Mouse (Mus musculus): ENCODE data around the gene Fam49a. TPM values are rescaled to one million over a fixed set of nuclear protein-coding genes. Genes with fewer than 3 reads are reported as not detected.
"Not testable (repeated sequence)": the region's sequence is repeated elsewhere in the genome, so short reads cannot be mapped to it uniquely, and the experiment has no call there.

Gene Fam49a
- total and polyA plus RNA-seq, 3 experiments = 7.1 to 20.0 (median 19.7) TPM

DNA sequence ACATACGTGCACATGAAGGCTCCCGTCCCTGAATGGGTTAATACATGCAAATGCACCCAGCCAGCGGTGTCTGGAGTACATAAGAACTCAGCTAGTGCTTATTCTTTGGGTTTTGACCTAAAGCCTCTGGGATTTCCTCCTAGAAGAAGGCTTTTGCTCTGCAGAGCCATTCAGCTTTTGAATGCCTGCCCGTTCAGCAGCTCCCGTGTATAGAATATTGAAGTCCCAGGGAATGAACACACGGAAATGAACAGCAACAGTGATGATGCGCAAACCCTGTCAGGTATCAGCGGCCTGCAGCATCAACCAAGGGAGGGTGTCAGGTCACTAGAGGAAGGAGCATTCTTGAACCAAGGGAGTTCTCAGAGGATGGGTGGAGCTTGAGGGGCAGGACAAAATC, 52.4 kb downstream of the Fam49a start:
- DNase-seq = no peak

DNA sequence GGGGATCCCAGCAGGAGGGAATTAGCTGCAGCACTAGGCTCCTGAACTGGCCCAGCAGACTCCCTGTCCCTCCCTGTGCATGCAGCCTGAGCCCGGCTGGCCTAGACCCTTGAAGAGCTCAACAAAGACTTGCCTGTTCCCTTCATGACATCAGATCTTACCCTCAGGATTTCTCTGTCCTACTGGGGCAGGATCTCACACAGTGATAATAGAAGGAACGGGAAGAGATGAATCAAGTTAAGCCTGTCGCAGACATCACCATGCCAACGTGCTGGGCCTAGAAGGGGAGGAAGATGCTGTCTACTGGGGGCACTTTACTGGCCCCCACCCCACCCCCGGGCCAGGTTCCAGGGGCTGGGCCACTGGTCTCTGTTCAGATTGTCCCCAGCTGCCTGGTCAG, 53.1 kb downstream of the Fam49a start:
- DNase-seq = no peak

DNA sequence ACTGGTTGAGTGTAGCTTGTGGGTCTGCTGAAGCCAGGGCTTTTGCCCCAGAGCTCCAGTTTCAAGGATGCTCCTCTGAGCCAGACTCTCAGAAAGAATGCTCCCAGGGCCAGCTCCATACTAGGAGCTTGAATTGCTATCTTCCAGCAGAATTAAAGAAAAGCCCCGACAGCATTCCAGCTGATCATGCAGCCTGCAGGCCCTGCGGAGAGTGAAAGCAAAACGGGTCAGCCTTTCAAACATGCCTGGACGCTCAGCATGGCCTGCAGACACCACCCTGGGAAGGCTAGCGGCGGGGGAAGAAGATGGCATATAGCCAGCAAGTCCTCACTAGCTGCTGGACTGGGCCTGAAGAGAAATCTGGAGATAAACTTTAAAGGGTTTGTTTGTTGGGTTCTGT, 55.0 kb downstream of the Fam49a start:
- DNase-seq = peak; percentile 42

DNA sequence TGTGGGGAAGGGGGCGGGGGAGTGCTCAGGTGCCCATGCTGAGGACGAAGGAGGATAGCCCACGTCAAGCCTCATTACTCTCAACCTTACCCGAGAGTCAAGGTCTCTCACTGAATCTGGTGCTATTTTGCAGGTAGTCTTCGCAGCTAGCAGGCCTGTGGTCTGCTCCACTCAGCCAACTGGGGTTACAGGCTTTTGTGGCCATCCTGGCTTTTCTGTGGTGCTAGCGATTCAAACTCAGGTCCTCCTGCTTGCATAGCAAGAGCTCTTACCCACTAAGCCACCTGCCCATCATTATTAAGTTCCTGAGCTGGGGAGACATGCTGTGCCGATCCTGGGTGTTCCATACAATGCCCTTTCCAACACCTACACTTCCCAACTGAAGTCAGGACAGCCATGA, 55.7 kb downstream of the Fam49a start:
- no peak for DNase-seq

DNA sequence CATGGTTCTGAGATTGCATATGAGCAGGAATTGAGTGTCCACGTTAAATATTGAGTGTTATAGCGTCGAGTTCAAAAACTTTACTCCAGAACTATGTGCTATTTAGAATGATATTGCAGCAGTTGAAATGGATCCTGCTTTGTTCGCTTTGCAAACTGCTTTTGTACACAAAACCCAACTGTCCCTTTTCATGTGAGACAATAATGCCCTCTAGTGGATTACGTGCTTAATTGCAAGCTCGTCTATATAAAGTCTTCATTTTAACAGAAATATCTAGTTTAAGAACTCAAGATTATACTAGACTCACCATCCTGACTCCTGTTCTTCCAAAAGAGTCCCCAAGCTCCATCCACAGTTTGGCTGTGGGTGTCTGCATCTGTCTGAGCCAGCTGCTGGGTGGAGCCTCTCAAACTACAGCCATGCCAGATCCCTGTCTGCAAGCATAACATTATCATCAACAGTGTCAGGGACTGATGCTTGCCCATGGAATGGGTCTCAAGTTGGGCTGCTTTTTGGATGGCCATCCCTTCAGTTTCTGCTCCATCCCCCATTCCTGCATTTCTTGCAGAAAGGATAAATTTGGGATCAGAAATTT, 56.3 kb downstream of the Fam49a start:
- DNase-seq = no peak

DNA sequence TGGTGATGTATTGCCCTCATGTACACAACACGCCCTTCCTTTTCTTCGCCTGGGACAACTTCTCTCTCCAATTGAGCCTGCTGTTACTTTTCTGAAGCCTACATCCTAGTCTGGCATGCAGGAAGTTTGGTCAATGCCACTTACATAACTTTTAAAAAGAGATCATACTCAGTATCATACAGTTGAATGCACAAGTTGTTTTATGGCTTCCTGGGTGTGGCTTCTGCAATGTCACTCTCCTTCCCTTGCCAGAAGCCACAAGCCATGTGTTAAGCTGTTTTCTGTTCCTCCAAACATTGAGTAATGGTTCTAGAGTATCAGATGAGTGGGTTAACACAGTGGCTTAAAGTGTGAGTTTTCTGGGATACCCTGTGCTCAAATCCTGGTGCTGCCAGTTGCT, 58.8 kb downstream of the Fam49a start:
- no peak for DNase-seq

DNA sequence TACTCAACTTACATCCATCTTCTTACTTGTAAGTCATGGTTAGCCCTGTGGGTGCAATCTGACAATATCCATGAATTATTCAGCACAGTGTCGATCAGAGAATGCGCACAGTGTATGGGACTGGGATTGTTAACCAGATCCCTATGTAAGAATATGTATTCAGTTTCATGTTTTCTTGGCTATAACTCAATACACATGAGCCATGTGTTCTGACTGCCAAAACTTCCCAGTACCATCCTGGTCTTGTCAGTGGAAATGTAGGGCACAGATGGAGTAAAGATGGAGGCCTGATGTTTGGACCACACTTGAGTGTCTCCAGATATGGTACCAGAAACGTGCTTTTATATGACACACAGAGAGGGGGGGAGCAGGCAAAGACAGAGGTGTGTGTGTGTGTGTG, 59.2 kb downstream of the Fam49a start:
- no peak for DNase-seq

DNA sequence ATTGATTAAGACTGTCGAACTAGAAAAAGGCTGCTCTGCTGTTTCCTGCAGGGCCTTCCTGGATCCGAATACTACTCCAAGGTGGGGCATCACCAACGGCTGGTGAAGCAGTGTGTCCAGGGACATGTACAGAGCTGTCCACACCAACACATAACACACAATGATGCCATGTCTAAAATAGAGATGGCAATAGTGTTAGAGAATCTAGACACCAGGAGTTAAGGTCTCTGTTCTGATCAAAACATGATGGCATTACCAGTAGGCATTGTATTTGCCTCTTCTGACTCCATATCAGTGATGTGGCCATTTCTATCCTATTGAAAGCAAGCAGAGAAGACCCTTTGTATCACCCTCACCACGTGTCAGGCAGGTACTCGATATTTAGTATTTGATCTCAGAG, 61.1 kb downstream of the Fam49a start:
- no peak for DNase-seq

DNA sequence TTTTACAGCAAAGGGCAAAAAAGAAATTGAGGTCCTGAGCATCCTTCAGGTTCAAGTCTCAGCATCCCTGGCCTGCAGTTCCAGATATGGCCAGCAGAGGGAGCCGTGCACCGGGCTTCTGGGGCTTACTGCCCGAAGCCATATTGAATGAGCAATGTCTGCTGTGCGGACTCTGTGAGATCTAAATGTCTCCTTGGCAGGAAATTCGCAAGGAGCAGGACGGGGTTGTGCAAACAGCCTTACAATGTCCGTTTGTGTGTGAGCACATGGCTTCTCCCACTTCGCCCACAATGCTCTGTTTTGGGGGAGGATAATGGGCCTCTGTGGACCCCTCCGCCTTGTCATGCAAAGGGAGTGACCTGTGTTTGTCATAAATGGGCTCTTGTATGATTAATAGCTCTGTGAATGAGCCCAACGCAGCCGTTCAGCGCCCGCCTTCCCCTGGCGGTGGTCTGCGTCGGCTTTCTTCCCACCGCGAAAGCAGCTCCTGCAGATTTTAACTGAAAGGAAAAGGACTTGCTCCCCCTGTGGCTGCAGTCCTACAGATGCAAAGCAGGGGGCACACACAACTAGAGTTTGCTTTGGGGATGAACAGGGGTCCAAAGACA, 61.8 kb downstream of the Fam49a start:
- DNase-seq = peak; percentile 88

DNA sequence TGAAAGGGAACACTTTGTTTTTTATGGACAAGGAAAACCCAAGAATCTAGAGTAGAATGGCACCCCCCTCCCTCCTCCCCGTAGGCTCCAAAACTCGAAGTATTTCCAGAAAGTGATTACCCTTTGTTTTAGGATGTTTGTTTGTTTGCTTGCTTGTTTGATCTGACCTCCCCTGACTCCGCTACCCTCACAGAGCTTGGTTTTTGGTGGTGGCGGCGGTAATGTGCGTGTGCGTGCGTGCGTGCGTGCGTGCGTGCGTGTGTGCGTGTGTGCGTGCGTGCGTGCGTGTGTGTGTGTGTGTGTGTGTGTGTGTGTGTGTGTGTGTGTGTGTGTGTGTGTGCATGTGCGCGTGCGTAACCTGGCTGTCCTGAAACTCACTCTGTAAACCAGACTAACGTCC, 62.3 kb downstream of the Fam49a start:
- DNase-seq = not testable (repeated sequence)

DNA sequence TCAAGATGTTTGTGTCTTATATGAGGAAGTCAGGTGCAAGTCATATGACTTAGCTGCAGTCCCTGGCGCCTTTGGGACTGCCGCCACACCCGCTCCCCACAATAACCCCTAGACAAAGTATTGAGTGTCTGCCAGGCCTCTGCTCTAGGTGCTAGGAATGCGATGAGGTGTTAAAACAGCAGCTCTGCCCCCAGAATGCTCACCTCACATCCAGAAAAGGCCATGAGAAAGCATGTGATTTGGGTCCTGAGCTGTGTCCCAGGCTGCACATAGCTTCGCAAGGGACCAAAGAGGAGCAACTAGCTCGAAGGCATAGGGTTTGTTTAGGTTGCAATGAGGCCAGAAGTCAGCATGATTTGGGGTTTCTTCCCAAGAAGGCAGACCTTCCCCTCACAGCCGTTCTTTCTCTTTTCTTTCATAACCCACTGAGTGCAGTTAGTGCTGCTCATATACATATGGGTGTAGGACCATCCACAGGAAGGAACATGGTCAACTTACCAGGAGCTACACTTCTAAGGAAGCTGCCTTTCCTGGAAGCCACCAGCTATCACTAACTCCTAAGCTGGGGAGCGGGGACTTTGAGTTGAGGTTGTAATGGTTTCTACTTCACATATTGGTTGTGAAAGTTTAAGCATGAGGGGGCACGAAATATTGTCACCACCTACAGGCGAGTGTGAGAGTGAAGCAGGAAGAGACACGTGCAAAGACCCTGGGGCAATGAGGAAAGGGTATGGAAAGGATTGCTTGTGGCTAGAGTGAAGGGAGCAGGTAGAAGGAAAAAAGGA, 71.8 kb downstream of the Fam49a start:
- no peak for DNase-seq

DNA sequence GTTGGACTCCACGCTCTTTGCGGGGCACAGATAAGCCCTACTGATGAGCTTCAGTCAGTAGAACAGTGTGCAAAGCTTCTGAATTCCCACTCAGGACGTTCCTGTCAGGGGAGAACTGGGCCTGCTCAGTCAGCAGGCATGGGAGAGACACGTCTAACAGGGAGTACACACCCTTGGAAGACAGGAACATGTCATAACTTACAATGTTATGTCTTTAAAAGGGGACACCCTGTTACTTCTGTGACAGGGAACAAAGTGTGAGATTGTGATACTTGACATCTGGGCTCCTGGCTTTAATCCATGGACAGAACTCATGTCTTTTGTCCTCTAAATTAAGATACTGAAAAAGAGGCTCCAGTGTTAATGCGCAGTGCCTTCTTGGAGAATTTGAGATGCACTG, 72.5 kb downstream of the Fam49a start:
- no peak for DNase-seq

DNA sequence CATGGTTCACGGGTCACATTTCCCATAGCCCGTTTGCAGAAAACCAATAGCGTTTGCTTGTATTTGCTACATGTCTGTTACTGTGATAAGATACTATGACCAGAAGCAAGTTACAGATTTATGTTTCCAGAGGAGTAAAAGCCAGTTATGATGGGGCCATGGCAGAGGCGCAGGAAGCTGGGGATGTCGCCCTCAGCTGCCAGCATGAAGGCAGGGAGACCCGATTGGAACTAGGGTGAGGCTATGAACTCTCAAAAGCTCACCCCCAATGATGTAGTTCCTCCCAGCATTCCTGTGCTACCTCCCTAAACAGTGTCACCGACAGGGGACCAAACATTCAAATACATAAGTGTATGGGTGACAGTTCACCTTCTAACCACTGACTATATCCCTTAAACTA, 73.6 kb downstream of the Fam49a start:
- DNase-seq = no peak

DNA sequence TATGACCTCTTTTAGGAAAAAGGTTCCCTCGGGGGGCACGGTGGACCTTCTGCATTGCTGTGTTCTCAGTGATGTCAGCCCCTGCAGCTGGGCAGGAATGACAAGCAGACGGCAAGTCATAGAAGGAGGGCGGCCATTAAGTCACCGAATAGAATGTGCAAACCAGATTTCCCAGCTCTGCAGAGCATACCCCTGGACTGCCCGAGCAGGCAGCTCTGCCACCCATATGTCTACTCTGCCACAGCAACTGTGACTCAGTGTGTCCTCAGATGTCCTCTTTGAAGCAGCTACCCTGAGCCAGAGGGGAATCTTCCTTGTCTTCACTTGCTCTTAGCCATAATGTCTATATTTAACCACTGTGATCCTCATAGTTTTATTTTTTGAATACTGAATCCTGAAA, 75.4 kb downstream of the Fam49a start:
- DNase-seq = no peak

DNA sequence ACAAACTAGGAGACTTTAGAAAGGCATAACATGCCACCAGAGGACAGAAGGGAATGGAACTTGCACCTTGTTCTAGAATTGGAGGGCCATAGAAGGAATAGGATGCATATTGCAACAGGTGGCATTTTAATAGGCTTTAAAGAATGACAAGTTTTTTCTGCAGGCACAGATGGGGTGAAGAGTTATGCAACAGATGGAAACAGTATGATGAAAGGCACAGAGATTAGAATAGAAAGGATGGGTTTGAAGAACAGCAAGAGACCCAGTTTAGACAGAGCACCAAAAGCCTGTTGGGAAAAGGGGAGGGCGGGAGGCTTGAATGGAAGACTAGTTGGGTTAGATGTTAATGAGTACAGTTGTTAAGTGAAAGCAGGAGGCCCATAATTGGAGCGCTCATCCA, 81.4 kb downstream of the Fam49a start:
- DNase-seq = no peak

DNA sequence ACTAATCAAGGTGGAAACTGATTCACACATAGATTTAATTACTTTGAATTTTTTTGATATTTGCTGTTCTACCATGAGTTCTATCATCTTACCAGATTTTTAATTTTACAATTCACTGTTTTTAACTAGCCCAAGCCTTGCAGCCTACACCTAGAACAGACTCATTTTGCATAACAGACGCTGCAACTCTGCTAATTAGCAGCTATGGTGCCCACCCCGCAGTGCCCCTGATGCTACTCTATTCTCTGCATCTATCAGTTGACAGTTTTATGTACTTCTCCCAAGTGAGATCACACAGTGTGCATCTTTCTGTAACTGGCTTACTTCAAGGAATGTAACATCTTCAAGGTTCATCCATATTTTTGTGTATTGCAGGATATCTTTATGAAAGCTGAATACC, 86.7 kb downstream of the Fam49a start:
- DNase-seq = no peak

DNA sequence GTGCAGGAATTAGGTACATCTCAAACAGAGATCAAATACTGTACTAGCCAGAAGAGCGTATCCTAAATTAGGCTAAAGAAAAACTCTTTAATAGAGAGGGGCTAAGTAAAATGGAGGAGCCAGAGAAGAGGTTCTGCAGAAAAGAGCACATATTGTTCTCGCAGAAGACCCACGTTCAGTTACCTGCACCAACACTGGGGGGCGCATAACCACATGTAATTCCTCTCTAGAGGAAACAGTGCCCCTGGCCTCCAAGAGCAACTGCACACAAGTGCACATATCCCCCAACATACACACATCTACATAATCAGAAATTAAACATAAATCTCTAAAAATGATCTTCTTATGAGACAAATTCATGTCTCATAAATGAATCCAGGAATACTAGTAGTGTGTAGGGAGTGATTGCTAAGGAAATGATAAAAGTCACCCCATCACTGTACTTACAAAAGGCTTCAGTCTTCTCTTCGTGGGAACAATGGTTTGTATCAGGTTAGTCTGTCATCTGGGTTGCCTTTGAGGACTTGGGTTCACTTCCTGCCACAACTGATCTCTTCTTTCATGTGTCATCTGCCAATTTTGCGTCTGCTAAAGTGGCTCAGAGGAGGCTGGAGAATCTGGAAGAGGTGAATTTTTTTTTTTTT, 87.8 kb downstream of the Fam49a start:
- DNase-seq = no peak

DNA sequence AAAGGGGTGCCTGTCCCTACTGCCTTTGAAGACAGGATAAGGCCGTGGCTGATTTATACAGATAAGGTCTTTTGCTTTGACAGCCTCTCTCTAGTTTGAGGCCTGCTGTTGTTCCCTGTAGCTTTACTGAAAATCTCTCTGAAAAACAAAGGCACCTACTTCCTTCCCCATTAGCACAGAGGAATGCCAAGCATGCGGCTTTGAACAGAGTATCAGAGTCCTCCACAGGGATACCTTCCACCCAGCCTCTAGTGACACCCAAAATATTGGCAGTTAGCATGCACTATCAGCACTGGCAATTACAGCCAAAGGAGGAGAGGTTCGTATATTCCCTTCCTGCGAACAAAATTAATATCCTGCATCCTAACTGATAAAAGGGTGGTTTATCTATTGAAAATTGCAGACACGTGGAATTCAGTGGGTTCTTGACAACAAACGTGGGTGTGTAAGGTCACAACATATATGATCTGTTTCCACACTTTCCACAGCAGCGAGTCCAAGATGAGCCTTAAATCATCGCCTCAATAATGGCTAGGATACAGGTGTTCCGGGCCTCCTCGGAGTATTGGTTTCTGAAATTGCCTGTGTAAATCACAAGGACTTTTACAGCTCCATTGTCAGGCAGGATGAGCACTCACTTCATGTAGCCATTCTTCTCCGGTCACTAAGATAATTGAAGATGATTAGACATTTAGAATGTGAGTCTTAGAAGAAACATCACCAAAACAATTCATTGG, 90.0 kb downstream of the Fam49a start:
- DNase-seq = no peak

DNA sequence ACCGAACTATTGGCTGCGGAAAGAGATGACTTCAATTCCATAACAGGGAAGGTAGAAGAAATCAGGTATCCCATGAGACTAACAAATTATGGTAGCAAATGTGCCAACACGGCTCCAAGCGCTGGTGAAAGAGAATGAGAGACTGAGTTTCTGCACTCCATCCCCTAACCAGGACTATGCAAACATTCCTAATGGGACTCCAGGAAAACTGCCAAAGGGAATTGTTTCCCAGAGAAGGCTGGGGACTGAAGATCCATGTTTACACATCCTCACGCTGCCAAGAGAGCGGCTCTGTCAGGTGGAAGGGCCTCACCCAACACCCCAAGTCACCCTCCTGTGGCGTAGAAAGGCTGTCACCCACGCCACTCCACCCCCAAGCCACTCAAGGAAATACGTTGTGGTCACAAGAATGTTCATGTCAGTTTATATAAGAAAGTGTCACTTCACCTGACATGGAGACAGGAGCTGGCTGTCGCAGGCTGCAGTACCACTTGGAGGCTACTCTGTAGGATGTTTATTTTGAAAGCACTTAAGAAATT, 92.2 kb downstream of the Fam49a start:
- DNase-seq = no peak

DNA sequence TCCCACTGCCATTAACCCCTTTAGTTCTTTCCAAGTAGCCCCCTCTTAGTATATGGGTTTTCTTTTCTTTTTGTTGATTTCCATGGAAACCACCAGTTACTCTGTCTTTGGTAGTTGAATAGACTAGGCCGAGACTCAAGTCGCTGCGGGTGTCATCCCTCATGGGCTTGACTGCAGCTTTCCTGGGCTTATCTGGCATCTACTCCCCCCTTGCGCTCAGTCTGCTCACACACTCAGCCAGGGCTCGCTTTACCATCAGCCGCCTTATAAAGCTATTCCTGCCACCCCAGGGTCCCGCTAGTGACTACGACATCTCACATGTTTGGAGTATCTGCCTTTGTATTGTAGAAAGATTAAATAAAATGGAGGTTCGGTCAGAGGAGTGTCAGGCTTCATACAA, 94.1 kb downstream of the Fam49a start:
- no peak for DNase-seq

DNA sequence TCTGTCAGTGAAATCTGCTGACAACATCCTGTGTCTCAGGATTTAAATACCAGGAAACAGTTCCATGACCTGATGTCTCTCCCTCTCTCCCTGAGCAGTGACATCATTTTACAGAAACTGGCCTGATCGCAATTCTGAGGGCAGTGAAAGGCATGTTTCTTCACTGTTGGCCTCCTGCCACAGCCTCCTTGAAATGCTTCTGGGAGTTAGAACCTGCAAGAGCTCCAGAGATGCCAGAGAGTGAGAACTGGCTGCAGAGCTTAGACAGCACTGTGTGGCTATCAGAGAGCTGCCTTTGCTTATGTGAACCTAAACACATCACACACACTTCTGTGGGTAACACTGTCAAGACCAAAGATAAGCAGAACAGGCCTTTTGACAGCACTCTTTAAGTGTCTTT, 94.5 kb downstream of the Fam49a start:
- peak; percentile 36 for DNase-seq

DNA sequence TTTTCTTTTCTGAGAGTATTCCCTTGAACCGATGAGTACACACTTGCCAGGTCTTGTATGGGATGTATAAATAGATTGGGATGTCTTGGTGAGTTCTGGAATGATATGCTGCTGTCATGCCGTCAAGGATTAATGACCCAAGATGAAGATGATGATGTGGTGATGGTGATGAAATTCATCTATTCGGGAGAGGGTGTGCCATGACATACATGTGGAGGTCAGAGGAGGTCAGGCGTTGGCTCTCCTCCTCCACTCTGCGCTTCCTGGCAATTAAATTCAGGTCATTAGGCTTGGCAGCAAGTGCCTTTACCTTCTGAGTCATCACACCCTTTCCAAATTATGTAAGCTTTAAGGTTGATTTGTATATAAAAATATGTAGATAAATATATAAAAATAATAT, 95.0 kb downstream of the Fam49a start:
- DNase-seq = no peak

All from adrenal gland, adult 2 months (tissue).